Mouse (Mus musculus) heart, adult 11 months (tissue): ENCODE results near the gene Hs6st1.

Experiments used
- DNase-seq: peaks from one replicate; pipeline ENCODE4 v3.0.0; 2022

Hs6st1 gene

DNA sequence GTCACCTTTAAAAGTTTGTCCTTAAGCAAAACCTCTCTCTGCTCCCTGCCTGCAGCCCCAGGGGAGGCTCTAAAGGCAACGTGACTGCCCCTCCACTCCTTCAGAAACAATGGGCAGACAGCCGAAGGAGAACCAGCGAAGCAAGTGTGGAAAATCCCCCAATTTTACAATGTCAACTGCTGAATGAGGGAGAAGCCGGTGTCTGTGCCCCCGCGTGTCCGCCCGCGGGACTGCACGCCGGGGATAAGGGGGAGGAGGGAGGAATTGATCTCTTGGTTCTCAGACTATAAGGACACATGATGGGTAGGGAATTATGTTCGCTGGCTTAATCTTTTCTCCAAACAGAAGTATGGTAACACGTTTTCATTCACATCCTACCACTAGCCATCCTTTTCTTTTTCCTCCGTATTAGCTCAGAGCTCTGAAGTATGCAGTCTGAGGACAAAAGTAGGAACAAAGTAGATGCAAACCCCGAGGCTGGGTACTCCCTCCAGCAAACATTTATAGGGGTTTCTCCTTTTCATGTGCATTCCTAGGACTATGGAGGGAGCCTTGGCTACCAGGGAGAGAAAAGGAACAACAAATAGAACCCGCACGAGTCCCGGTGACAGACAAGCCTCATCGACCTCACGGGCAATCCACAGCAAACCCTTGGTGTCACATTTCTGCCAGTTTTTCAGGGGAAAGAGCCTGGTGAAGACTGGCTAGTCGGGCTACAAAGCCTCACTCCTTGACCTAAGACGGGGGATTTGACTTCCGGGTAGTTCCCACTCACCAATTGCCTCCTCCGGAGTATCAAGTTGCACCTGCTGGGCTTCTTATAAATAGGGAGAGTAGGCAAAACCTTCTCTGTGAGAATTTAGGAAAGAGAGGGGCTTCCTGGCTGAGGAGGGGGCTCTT, 3.1 kb upstream of the Hs6st1 start:
- peak; percentile 99 for DNase-seq

- peak; percentile 85 for DNase-seq
These were observed 2.4 kb upstream of the Hs6st1 start for GRCm38 (mm10) chr1:36065761-36066150.

DNA sequence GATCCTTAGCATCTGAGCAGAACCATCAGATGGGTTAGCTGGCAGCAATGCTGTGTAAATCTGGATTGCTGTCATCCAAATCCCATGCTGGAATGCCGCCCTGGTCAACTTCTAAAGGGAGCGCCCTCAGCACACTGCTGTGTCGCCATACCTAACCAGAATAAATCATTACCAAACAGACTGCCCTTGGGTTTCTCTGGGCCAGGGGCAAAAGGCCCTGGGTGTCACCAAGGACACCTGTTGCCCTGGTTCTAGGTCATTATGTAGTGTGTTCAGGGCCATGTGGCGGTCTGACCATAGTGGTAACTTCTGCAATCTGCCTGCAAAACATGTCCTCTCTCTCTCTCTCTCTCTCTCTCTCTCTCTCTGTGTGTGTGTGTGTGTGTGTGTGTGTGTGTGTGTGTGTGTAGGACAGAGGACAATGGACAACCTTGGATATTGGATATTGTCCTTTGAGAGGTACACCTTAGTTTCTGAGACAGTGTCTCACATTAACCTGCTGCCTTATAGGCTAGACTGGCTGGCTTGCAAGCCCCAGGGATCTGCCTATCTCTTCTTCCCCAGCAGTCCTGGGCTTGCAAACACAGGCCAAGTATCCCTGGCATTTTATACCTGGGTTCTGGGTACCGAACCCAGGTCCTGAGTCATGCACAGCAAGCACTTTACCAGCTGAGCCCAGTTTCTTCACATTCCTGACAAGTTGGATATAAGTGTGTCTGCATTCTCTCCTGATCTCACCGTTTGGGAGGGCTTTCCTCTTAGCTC, 1.8 kb upstream of the Hs6st1 start:
- DNase-seq, result peak; percentile 82

- DNase-seq, result peak; percentile 93
These were observed 999 bp upstream of the Hs6st1 start for GRCm38 (mm10) chr1:36067201-36067600.

GRCm38 (mm10) chr1:36067611-36068010, 589 bp upstream of the Hs6st1 start:
- no peak for DNase-seq

DNA sequence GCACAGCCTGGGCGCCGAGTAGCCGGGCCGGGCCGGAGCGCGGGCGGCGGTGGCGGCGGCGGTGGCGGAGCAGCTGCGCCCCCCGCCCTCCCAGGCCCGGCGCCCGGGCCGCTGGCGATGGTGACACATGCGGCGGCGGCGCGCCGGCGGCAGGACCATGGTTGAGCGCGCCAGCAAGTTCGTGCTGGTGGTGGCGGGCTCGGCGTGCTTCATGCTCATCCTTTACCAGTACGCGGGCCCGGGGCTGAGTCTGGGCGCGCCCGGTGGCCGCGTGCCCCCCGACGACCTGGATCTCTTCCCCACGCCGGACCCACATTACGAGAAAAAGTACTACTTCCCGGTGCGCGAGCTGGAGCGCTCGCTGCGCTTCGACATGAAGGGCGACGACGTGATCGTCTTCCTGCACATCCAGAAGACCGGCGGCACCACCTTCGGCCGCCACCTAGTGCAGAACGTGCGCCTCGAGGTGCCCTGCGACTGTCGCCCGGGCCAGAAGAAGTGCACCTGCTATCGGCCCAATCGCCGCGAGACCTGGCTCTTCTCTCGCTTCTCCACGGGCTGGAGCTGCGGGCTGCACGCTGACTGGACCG, 426 bp downstream of the Hs6st1 start:
- no peak for DNase-seq

- DNase-seq, result peak; percentile 94
These were observed 1.1 kb downstream of the Hs6st1 start for GRCm38 (mm10) chr1:36069291-36069771.

GRCm38 (mm10) chr1:36070190-36070589, 2.0 kb downstream of the Hs6st1 start:
- DNase-seq, result peak; percentile 93

- peak; percentile 86 for DNase-seq
These were observed 2.5 kb downstream of the Hs6st1 start for GRCm38 (mm10) chr1:36070740-36071139.

DNA sequence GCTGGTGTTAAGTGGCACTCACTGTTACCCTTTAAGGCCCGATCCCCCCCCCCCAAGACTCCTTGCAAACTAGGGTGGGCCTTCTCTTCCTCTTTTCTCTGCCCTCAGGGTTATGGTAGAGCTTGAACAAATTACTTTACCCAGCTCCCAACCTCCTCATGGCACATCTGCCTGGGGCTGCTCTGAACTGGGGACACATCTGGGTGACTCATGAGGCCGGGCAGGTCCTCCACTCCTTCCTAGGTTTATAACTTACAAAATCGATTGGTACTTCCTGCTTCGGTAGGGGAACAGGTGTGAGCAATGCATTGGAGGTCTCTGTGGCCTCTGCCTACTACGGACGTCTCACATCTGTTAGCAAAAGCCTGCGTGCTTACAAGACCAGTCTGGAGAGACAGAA, 3.0 kb downstream of the Hs6st1 start:
- DNase-seq, result no peak

- DNase-seq, result peak; percentile 82
These were observed 3.4 kb downstream of the Hs6st1 start for GRCm38 (mm10) chr1:36071611-36072010.

DNA sequence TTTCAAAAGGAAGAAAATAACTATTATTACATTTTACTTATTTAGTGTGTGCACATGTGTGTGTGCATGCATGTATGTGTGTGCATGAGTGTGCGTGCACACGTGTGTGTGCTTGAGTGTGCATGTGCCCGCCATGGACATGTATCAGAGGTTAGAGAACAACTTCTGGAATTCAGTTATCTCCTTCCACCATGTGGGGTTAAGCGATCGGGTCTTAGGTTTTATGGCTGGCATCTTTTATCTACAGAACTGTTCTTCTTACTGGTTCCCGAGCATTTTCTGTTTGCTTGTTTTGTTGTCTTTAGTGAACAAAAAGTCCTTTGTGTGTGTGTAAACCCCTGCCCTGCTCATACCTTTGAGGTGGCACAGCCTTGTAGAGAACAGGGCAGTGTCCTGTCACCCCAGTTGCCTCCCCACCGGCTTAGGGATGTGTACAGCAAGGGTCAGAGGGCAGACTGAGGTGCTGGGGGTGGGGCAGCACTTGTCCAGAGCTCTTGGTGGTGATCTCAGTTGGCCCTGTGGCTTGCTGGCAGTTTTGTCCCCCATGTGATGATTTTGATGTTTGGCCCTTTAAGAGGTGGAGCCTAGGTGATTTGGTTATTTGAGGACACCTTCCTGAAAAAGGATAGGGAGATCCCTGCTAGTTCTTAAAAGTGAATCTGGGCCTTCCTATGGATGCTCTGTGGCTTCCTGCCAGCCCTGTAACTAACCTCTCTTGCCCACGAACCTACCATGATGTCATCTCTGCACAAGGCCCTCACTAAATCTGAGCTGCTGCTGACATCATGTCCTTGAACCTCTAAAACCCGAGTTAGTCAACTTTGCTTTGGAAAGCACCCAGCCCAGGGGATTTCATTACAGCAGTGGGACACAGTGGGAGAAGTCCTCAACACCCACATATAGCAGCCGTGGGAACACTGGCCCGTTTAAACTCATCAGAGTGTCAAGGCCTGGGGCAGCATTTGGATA, 4.7 kb downstream of the Hs6st1 start:
- DNase-seq, result peak; percentile 87

DNA sequence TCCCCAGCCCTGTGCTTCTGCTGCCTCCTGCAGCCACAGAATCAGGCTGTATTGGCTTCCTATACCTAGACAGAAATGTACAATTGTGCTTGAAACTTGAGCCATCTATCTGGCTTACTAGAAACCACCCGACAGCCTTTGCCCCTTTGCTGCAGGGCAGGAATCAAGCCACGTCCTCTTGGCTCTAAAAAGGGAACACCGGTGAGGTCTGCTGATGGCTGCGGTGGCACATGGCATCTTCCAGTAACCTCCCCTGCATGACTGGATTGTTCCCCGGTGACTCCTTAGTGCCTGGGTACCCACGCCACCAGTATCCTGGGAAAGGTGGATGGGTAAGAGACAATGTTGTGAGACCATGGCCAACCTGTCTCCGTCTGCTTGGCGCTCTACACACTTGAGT, 5.4 kb downstream of the Hs6st1 start:
- peak; percentile 91 for DNase-seq

DNA sequence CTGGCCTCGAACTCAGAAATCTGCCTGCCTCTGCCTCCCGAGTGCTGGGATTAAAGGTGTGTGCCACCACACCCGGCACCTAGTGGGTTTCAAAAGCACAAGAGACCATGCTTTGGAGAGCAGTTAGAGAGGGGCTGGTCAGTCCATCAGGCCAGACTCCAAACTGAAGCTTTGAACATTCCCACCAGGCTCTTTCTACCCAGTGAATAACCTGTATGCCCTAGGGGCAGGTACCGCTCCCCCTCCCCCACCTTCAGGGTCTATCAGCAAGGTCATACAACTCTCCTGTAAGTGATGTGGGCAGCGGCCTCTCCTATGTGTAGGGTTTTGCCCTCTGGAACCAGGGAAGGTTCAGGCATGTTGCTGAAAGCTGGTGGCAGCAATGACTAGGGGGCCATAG, 6.0 kb downstream of the Hs6st1 start:
- peak; percentile 84 for DNase-seq

GRCm38 (mm10) chr1:36074968-36075367, 6.8 kb downstream of the Hs6st1 start:
- no peak for DNase-seq

- DNase-seq, result no peak
These were observed 7.5 kb downstream of the Hs6st1 start for GRCm38 (mm10) chr1:36075652-36076051.

- DNase-seq, result no peak
These were observed 8.9 kb downstream of the Hs6st1 start for GRCm38 (mm10) chr1:36077084-36077483.

GRCm38 (mm10) chr1:36078250-36078649, 10.1 kb downstream of the Hs6st1 start:
- DNase-seq, result no peak

DNA sequence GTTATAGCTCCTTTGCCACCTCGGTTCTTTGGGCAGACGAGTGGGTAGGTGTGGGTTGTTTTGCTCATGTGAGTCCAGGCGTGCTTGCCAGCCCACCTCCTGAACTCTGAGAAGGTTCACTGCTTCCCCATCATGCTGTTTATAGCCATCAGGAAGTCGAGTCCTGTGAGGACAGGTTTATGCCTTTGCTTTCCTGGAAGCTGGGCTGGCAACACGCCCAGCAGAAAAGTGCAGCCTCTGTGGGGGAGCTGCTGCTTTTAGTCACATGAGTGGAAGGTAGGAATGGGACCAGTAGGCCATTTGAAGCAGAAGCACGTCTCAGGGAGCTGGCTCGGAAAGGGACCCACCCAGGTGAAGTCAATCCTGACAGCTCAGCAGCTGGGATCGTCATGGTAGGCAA, 11.5 kb downstream of the Hs6st1 start:
- peak; percentile 96 for DNase-seq

DNA sequence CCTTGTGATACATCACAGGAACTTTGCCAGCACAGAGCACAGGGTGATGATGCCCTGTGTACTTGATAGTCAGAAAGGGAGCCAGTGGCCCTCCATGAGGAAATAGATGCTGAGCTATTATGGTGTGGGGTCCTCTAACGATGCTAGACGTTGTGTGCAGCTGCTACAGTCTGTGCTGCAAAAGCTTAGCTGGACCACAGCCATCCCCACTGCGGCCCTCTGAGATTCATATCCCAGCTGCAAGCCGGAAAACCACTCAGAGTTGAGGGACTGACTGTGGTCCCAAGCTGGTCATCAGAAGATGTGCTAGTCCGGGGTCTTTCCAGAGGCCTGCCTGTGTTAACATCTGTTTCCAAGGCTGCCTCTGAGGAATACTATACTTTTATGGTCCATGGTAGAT, 12.8 kb downstream of the Hs6st1 start:
- no peak for DNase-seq

DNA sequence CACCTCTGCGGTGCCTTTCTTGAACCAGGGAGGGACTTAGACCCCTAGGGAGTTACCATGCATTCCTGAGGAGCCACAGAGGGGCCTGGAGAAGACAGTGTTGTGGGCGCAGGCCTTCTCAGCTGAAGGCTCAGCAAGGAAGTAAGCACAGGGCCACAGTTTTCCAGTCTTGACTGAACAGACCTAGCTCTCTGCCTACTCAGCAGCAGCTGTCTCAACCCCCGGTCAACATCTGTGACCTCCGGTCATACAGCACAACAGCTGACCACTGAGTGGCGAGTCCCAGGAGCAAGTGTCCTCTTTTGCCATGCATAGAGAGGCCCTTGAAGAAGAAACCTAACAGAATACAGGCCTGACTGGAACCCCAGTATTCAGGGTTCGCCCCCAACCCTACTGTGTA, 14.0 kb downstream of the Hs6st1 start:
- DNase-seq, result peak; percentile 95

DNA sequence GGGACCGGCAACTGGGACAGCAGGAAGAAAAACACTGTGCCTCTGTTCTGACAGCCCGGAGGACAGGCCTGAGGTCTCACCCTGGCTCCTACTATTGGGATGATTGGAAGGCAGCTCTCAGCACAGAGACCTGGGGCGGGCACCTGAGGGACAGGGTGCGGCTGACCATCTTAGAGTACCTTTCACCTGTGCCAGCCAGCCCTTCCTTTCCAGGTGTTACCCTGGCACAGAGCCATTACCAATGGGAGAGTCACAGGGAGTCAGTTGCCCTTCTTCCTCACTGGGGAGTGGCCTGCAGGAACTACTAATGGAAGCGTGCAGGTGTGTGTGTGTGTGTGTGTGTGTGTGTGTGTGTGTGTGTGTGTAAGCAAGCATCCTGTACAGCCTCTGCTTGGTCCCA, 15.4 kb downstream of the Hs6st1 start:
- no peak for DNase-seq
